Mouse (Mus musculus) liver, embryonic 14.5 days (tissue): ENCODE data around the gene Camk1g. TPM values are rescaled to one million over a fixed set of nuclear protein-coding genes. Genes with fewer than 3 reads are reported as not detected.

Source experiments
- ATAC-seq: fragments of 200-750 bp; cut with Nextera tagmentation; 2 replicates; pipeline ENCODE4 v1.8.0; 2017; ENCODE audit warnings: moderate number of reproducible peaks, mild to moderate bottlenecking, moderate library complexity; ENCODE audit not compliant: insufficient read depth
- DNase-seq, 3 experiments: peaks; one replicate each; pipeline ENCODE4 v3.0.0-alpha.2; 2012 to 2013; ENCODE audit warnings: low read depth in 3 of 3, low spot score in 3 of 3
- H3K27ac ChIP-seq: fragments of 300-500 bp; sonication (generic); 2 replicates; pipeline ENCODE4 v1.5.1; 2014; ENCODE audit warnings: moderate library complexity, mild to moderate bottlenecking, control low read depth, inconsistent platforms
- H3K27me3 ChIP-seq: fragments of 300-500 bp; sonication (generic); 2 replicates; pipeline ENCODE4 v1.6.1; 2014; ENCODE audit warnings: mild to moderate bottlenecking, low read length, moderate library complexity; ENCODE audit not compliant: control insufficient read depth, insufficient read depth
- H3K36me3 ChIP-seq: fragments of 300-500 bp; sonication (generic); replicated peaks from 2 replicates; pipeline ENCODE4 v1.6.1; 2014; ENCODE audit warnings: low read depth; ENCODE audit not compliant: control insufficient read depth, insufficient read depth
- H3K4me1 ChIP-seq, 2 experiments: fragments of 200-500 bp in 1 of 2; fragments of 300-500 bp in 1 of 2; sonication (generic) in 1 of 2; replicated peaks; 2 replicates each; pipeline ENCODE4 v1.6.1; 2012 to 2014; ENCODE audit warnings: antibody characterized with exemption in 1 of 2, inconsistent platforms in 1 of 2, low read length in 1 of 2; ENCODE audit not compliant: control insufficient read depth in 2 of 2, insufficient read depth in 2 of 2
- H3K4me2 ChIP-seq: fragments of 300-500 bp; sonication (generic); 2 replicates; pipeline ENCODE4 v1.6.1; 2014; ENCODE audit warnings: low read depth, mild to moderate bottlenecking, control low read depth, moderate library complexity
- H3K4me3 ChIP-seq, 2 experiments: fragments of 200-500 bp in 1 of 2; fragments of 300-500 bp in 1 of 2; sonication (generic) in 1 of 2; 2 replicates each; pipeline ENCODE4 v1.5.1; 2012 to 2014; ENCODE audit warnings: low read depth in 2 of 2, low read length in 2 of 2, mild to moderate bottlenecking in 2 of 2, control low read depth in 1 of 2, inconsistent platforms in 1 of 2, moderate library complexity in 1 of 2; ENCODE audit not compliant: insufficient read depth in 1 of 2
- H3K9ac ChIP-seq: fragments of 300-500 bp; sonication (generic); replicated peaks from 2 replicates; pipeline ENCODE4 v1.6.1; 2014; ENCODE audit warnings: mild to moderate bottlenecking, control low read depth, moderate library complexity
- H3K9me3 ChIP-seq: fragments of 300-500 bp; sonication (generic); 2 replicates; pipeline ENCODE4 v1.6.1; 2016; ENCODE audit warnings: low read length, mixed read lengths; ENCODE audit not compliant: control insufficient read depth
- CTCF ChIP-seq: IDR thresholded peaks from 2 replicates; pipeline ENCODE4 v1.5.1; 2016; ENCODE audit warnings: antibody characterized with exemption, low read depth, control low read depth
- EP300 ChIP-seq: IDR thresholded peaks from 2 replicates; pipeline ENCODE4 v1.6.1; 2016; ENCODE audit warnings: antibody characterized with exemption, low read depth
- WGBS: fragments of 180-500 bp; shearing (Covaris S2); extraction: QIAGEN DNeasy Blood & Tissue Kit; methylation state at CpG from one replicate; pipeline ENCODE4 v1.1.7; 2014; ENCODE audit not compliant: insufficient replicate concordance; 5-methylcytosine and 5-hydroxymethylcytosine counted together
- polyA plus RNA-seq, 2 experiments: library from polyadenylated mRNA; depleted of rRNA in 1 of 2; stranded (reverse) in 1 of 2; unstranded in 1 of 2; fragments of >200 nt; fragmentation: Nextera tagmentation in 1 of 2; extraction: Ambion mirVana in 1 of 2; gene quantifications; 2 replicates each; pipeline versions ENCODE4 v1.2.1 to v1.2.3; 2012 to 2014

Camk1g gene
- polyA plus RNA-seq, 2 experiments: 0.15 to 0.23 TPM

- TF ChIP-seq CTCF: no peak
- no peak for TF ChIP-seq EP300
- 54% methylated on average over 3 of the region's 3 CpGs for WGBS
- Histone ChIP-seq H3K36me3 (no peaks in the 10 kb centered on the region), H3K9me3 (no peaks in the 10 kb centered on the region), H3K27ac (no peak overlapping the region), H3K4me1 (peaks cover 0 to 4% of the 10 kb centered on the region in 2 experiments; a peak in 1 of 4 replicates), H3K9ac (no peak overlapping the region), H3K27me3 (no peaks in the 10 kb centered on the region), H3K4me3 (no peak overlapping the region), H3K4me2 (no peak overlapping the region)
- ATAC-seq (no peak), DNase-seq (no peak)
Measured at GRCm38 (mm10) chr1:193319721-193320120, 50.4 kb downstream of the Camk1g start.

GRCm38 (mm10) chr1:193317159-193317559, 52.9 kb downstream of the Camk1g start:
- Histone ChIP-seq H3K9me3 (no peaks in the 10 kb centered on the region), H3K9ac (no peak overlapping the region), H3K4me2 (no peak overlapping the region), H3K4me3 (no peak overlapping the region), H3K36me3 (no peaks in the 10 kb centered on the region), H3K27ac (no peak overlapping the region), H3K27me3 (no peaks in the 10 kb centered on the region), H3K4me1 (peaks cover 0 to 10% of the 10 kb centered on the region in 2 experiments; a peak in 2 of 4 replicates)
- DNase-seq (no peak), ATAC-seq (no peak)
- WGBS: 46% methylated on average over 6 of the region's 6 CpGs
- TF ChIP-seq CTCF: no peak
- no peak for TF ChIP-seq EP300

- Histone ChIP-seq H3K4me3 (no peak overlapping the region), H3K27me3 (no peaks in the 10 kb centered on the region), H3K36me3 (no peaks in the 10 kb centered on the region), H3K4me2 (no peak overlapping the region), H3K9me3 (no peaks in the 10 kb centered on the region), H3K27ac (no peak overlapping the region), H3K9ac (no peak overlapping the region), H3K4me1 (peaks cover 0 to 16% of the 10 kb centered on the region in 2 experiments; a peak in 2 of 4 replicates)
- DNase-seq: no peak
- TF ChIP-seq CTCF: no peak
- no peak for TF ChIP-seq EP300
- 56% methylated on average over 9 of the region's 9 CpGs for WGBS
- no peak for ATAC-seq
Measured at GRCm38 (mm10) chr1:193316358-193316750, 53.7 kb downstream of the Camk1g start.

GRCm38 (mm10) chr1:193315705-193316357, 54.3 kb downstream of the Camk1g start:
- no peak for DNase-seq
- no peak overlapping the region for H3K9ac ChIP-seq
- no peak for ATAC-seq

GRCm38 (mm10) chr1:193311596-193311995, 58.5 kb downstream of the Camk1g start:
- TF ChIP-seq EP300 (no peak), CTCF (no peak)
- no peaks in the 10 kb centered on the region for H3K27me3 ChIP-seq
- peaks cover 0 to 19% of the 10 kb centered on the region in 2 experiments; a peak in 2 of 4 replicates for H3K4me1 ChIP-seq
- no peak overlapping the region for H3K27ac ChIP-seq
- no peak overlapping the region; the same call in 1 of the 2 replicates for H3K4me2 ChIP-seq
- DNase-seq: peak; percentile 13 to 36 (median 30)
- no peaks in the 10 kb centered on the region for H3K9me3 ChIP-seq
- peak; percentile 76 for ATAC-seq
- 35% methylated on average over 1 of the region's 1 CpGs for WGBS
- no peak overlapping the region for H3K9ac ChIP-seq
- no peaks in the 10 kb centered on the region for H3K36me3 ChIP-seq
- H3K4me3 ChIP-seq: no peak overlapping the region

More at GRCm38 (mm10) chr1:193315705-193316357, 54.3 kb downstream of the Camk1g start:
- H3K4me2 ChIP-seq: no peak overlapping the region
- 55% methylated on average over 5 of the region's 5 CpGs for WGBS
- peaks cover 0 to 21% of the 10 kb centered on the region in 2 experiments; a peak in 2 of 4 replicates for H3K4me1 ChIP-seq
- H3K4me3 ChIP-seq: no peak overlapping the region
- no peaks in the 10 kb centered on the region for H3K9me3 ChIP-seq
- no peaks in the 10 kb centered on the region for H3K36me3 ChIP-seq
- no peaks in the 10 kb centered on the region for H3K27me3 ChIP-seq
- TF ChIP-seq CTCF: no peak
- no peak for TF ChIP-seq EP300
- H3K27ac ChIP-seq: no peak overlapping the region
